Mouse (Mus musculus) cerebellum, adult 8-10 months (tissue): ENCODE measurements around the gene Hist1h3b.

Experiments
- DNase-seq: peaks from one replicate; pipeline ENCODE4 v3.0.0; 2022

Hist1h3b gene

GRCm38 (mm10) chr13:23799405-23799804 is 47.3 kb downstream of the Hist1h3b start:
- no peak for DNase-seq
